Mouse (Mus musculus): ENCODE data around the gene Ptpra. TPM values are rescaled to one million over a fixed set of nuclear protein-coding genes. Genes with fewer than 3 reads are reported as not detected.

The Ptpra gene
- total and polyA plus RNA-seq, 3 experiments: 38.5 to 73.3 (median 40.4) TPM

DNA sequence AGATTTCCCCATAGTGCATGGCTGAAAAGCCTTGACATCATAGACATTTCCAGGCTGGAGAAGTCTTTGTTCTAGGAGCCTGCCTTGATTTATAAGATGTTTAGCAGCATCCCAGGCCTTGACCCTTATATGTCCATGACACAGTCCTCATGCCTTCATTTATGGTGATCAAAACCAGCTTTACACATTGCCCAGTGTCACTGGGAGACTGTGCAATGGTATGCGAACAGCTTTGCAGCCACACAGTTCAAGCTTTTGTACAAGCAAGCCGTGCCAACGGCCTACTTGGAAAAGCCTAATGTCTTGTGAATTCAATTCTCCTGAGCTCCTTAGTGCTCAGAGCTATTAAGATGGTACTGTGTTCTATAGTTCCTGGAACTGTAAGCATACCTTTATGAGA, 32.6 kb downstream of the Ptpra start:
- peaks cover 6% of the 10 kb centered on the region; the same call in 1 of the 2 replicates for H3K79me2 ChIP-seq (replicated peaks; ENCODE audit: control insufficient read depth, extremely low read depth, insufficient read depth, poor library complexity, severe bottlenecking)
- H3K4me1 ChIP-seq (ENCODE audit: control insufficient read depth in 1 of 2, insufficient read depth in 2 of 2): peaks cover 0 to 6% of the 10 kb centered on the region in 2 experiments; a peak in 1 of 4 replicates
- no peak overlapping the region for H3K4me2 ChIP-seq (ENCODE audit: insufficient read depth, low read depth, poor library complexity, severe bottlenecking)
- H3K27me3 ChIP-seq (replicated peaks): no peaks in the 10 kb centered on the region
- TF ChIP-seq POLR2AphosphoS2 (IDR thresholded peaks at IDR 0.05; ENCODE audit: low read depth, low read length) (no peak), CHD1 (IDR thresholded peaks at IDR 0.05; ENCODE audit: low read depth, low read length) (no peak), ETS1 (conservative IDR thresholded peaks at IDR 0.05; ENCODE audit: low read depth, low read length) (no peak), GABPA (IDR thresholded peaks at IDR 0.05; ENCODE audit: insufficient replicate concordance, low read depth, low read length) (no peak), IRF4 (IDR thresholded peaks at IDR 0.05; ENCODE audit: low read depth, low read length) (no peak), UBTF (IDR thresholded peaks at IDR 0.05; ENCODE audit: low read depth, low read length) (no peak), SMC3 (IDR thresholded peaks at IDR 0.05; ENCODE audit: low read depth, low read length) (no peak), RCOR1 (conservative IDR thresholded peaks at IDR 0.05; ENCODE audit: low read depth, low read length) (no peak), NRF1 (IDR thresholded peaks at IDR 0.05; ENCODE audit: low read depth, low read length) (no peak), EP300 (IDR thresholded peaks at IDR 0.05; ENCODE audit: low read length) (no peak), MXI1 (IDR thresholded peaks at IDR 0.05; ENCODE audit: low read depth, low read length) (no peak), TCF12 (IDR thresholded peaks at IDR 0.05; ENCODE audit: low read depth, low read length) (no peak), PAX5 (IDR thresholded peaks at IDR 0.05; ENCODE audit: low read length) (no peak), USF1 (IDR thresholded peaks at IDR 0.05; ENCODE audit: low read depth, low read length) (no peak), BHLHE40 (IDR thresholded peaks at IDR 0.05; ENCODE audit: low read depth, low read length) (no peak), ELF1 (IDR thresholded peaks at IDR 0.05; ENCODE audit: low read depth, low read length) (no peak), SIN3A (IDR thresholded peaks at IDR 0.05; ENCODE audit: low read length) (no peak), TBP (conservative IDR thresholded peaks at IDR 0.05; ENCODE audit: low read depth, low read length) (no peak)
- dilution Hi-C loops (cut with MboI; ENCODE audit: extremely low pct_ligation_motif_present, extremely low pct_unique_long_range_greater_than_20kb, low sequenced_read_pairs): no loop called here
- in situ Hi-C loops (cut with MboI; ENCODE audit: low pct_ligation_motif_present, low pct_unique_long_range_greater_than_20kb, low sequenced_read_pairs): no loop called here
- H3K27ac ChIP-seq (ENCODE audit: insufficient read depth, low read depth): no peak overlapping the region
- H3K9me3 ChIP-seq (replicated peaks; ENCODE audit: low read length): no peaks in the 10 kb centered on the region
- DNase-seq (ENCODE audit: extremely low read depth): no peak
- H3K9ac ChIP-seq (ENCODE audit: insufficient read depth, low read depth): no peak overlapping the region
- no peak overlapping the region for H3K4me3 ChIP-seq (replicated peaks in 1 of 3; ENCODE audit: low read depth in 2 of 3, low read length in 2 of 3, poor library complexity in 1 of 3)
- peaks cover 0 to 16% of the 10 kb centered on the region in 2 experiments for H3K36me3 ChIP-seq (replicated peaks in 1 of 2; ENCODE audit: control insufficient read depth in 1 of 2, insufficient read depth in 1 of 2, low read length in 1 of 2)

DNA sequence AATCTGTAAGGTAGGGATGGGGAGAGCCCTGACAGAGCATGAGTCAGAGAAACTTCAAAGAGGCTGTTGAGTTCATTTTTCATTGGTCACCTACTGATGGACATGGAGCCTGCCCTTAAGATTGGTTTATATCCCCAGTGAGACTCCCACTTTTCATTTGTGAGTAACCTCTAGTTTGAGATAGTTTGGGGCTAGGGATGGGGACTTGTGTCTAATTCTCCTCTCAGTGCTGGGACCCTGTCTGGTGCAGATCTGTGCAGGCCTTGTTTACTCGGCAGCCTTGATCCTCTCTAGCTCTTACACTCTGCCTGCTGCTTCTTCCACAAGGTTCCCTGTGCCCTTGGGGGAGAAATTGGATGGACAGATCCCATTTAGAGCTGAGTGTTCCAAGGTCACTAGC, 34.1 kb downstream of the Ptpra start:
- H3K27ac ChIP-seq (ENCODE audit: insufficient read depth, low read depth): no peak overlapping the region
- no peak for TF ChIP-seq ETS1 (conservative IDR thresholded peaks at IDR 0.05; ENCODE audit: low read depth, low read length)
- no peak overlapping the region for H3K4me3 ChIP-seq (replicated peaks in 1 of 3; ENCODE audit: low read depth in 2 of 3, low read length in 2 of 3, poor library complexity in 1 of 3)
- no peak overlapping the region for H3K4me2 ChIP-seq (ENCODE audit: insufficient read depth, low read depth, poor library complexity, severe bottlenecking)
- H3K27me3 ChIP-seq (replicated peaks): no peaks in the 10 kb centered on the region
- no peak for DNase-seq (ENCODE audit: extremely low read depth)
- H3K9me3 ChIP-seq (replicated peaks; ENCODE audit: low read length): no peaks in the 10 kb centered on the region
- H3K79me2 ChIP-seq (replicated peaks; ENCODE audit: control insufficient read depth, extremely low read depth, insufficient read depth, poor library complexity, severe bottlenecking): peaks cover 5% of the 10 kb centered on the region; the same call in 1 of the 2 replicates
- peaks cover 0 to 13% of the 10 kb centered on the region in 2 experiments for H3K36me3 ChIP-seq (replicated peaks in 1 of 2; ENCODE audit: control insufficient read depth in 1 of 2, insufficient read depth in 1 of 2, low read length in 1 of 2)
- dilution Hi-C loops (cut with MboI; ENCODE audit: extremely low pct_ligation_motif_present, extremely low pct_unique_long_range_greater_than_20kb, low sequenced_read_pairs) (no loop called here), in situ Hi-C loops (cut with MboI; ENCODE audit: low pct_ligation_motif_present, low pct_unique_long_range_greater_than_20kb, low sequenced_read_pairs) (no loop called here)
- H3K4me1 ChIP-seq (ENCODE audit: control insufficient read depth in 1 of 2, insufficient read depth in 2 of 2): peaks cover 0 to 16% of the 10 kb centered on the region in 2 experiments; a peak in 2 of 4 replicates
- no peak overlapping the region for H3K9ac ChIP-seq (ENCODE audit: insufficient read depth, low read depth)

All from CH12.LX (cell line).